Mouse (Mus musculus) heart, postnatal 0 days (tissue): ENCODE results near the gene Samd5. TPM values are rescaled to one million over a fixed set of nuclear protein-coding genes. Genes with fewer than 3 reads are reported as not detected.
A peak's percentile ranks its signal among the peaks of the same experiment; 100 is the strongest.

Experiments
- ATAC-seq: fragments of 200-750 bp; cut with Nextera tagmentation; 2 replicates; pipeline ENCODE4 v1.8.0; 2017; ENCODE audit warnings: low read depth, moderate number of reproducible peaks, moderate library complexity; ENCODE audit not compliant: insufficient read depth
- DNase-seq: peaks from one replicate; pipeline ENCODE4 v3.0.0-alpha.2; 2016; ENCODE audit warnings: low spot score
- H3K27ac ChIP-seq: fragments of 300-500 bp; sonication (generic); 2 replicates; pipeline ENCODE4 v1.5.1; 2014; ENCODE audit warnings: low read depth, mild to moderate bottlenecking
- H3K27me3 ChIP-seq: fragments of 300-500 bp; sonication (generic); 2 replicates; pipeline ENCODE4 v1.6.1; 2014; ENCODE audit warnings: low read length, mixed read lengths; ENCODE audit not compliant: control insufficient read depth, insufficient read depth
- H3K36me3 ChIP-seq: fragments of 300-500 bp; sonication (generic); replicated peaks from 2 replicates; pipeline ENCODE4 v1.6.1; 2014; ENCODE audit warnings: low read length, mixed read lengths; ENCODE audit not compliant: control insufficient read depth, insufficient read depth
- H3K4me1 ChIP-seq: fragments of 300-500 bp; sonication (generic); 2 replicates; pipeline ENCODE4 v1.6.1; 2014; ENCODE audit warnings: antibody characterized with exemption; ENCODE audit not compliant: control insufficient read depth, insufficient read depth
- H3K4me2 ChIP-seq: fragments of 300-500 bp; sonication (generic); 2 replicates; pipeline ENCODE4 v1.6.1; 2014; ENCODE audit warnings: low read depth, mild to moderate bottlenecking, low read length, moderate library complexity
- H3K4me3 ChIP-seq: fragments of 300-500 bp; sonication (generic); 2 replicates; pipeline ENCODE4 v1.5.1; 2014; ENCODE audit warnings: low read depth, low read length
- H3K9ac ChIP-seq: fragments of 300-500 bp; sonication (generic); replicated peaks from 2 replicates; pipeline ENCODE4 v1.6.1; 2014; ENCODE audit warnings: low read depth, low read length, mixed read lengths
- H3K9me3 ChIP-seq: fragments of 300-500 bp; sonication (generic); replicated peaks from 2 replicates; pipeline ENCODE4 v1.6.1; 2016; ENCODE audit warnings: low read length; ENCODE audit not compliant: control insufficient read depth
- CTCF ChIP-seq: IDR thresholded peaks from 2 replicates; pipeline ENCODE4 v1.5.1; 2016; ENCODE audit warnings: antibody characterized with exemption, control low read depth, low read depth
- EP300 ChIP-seq: IDR thresholded peaks from 2 replicates; pipeline ENCODE4 v1.6.1; 2016; ENCODE audit warnings: antibody characterized with exemption, low read depth
- WGBS: fragments of 180-500 bp; shearing (Covaris S2); extraction: QIAGEN DNeasy Blood & Tissue Kit; methylation state at CpG from one replicate; pipeline ENCODE4 v1.1.7; 2014; 5-methylcytosine and 5-hydroxymethylcytosine counted together
- polyA plus RNA-seq: library from polyadenylated mRNA; unstranded; fragments of >200 nt; fragmentation: Nextera tagmentation; extraction: Ambion mirVana; gene quantifications from 2 replicates; pipeline ENCODE4 v1.2.1, GENCODE M21; 2015
- total RNA-seq: library from RNA; depleted of rRNA; stranded (reverse); fragments of >200 nt; gene quantifications from 2 replicates; pipeline ENCODE4 v1.2.3, GENCODE M21; 2014; ENCODE audit warnings: low replicate concordance

The Samd5 gene
- total and polyA plus RNA-seq, 2 experiments from 2014 or later: 1.8 to 5.6 TPM

DNA sequence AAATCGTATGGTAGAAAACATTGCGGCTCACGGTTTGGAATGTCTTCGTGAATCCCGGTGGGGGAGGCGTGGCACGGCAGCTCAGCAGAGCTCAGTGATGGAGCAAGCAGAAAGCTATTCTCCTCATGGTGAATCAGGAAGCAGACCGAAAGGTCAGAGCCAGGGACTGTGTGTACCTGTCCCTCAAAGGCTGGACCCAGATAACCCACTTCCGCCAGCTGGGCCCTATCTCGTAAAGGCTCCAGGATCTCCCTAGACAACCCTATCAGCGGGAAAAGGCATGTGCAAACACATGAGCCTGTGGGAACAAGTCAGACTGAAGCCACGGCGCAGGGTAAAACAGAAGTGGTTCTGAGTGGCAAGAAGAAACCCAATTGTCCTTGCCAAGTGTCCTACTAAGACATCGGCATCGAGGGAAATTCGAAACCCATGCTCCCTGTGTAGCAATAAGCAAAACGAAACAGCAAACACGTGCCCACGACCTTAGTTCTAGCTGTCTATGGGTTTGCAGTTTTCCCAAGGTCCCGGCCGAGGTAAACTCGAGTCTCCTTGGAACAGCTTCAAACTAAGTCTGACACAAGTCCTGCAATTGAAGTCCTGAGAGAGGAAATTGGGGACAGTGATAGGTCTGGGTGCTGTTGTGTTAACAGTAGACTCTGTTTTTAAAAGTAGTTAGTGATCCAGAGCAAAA is 24.2 kb upstream of the Samd5 start:
- Histone ChIP-seq H3K36me3 (no peaks in the 10 kb centered on the region), H3K4me3 (no peak overlapping the region), H3K9ac (no peak overlapping the region), H3K9me3 (no peaks in the 10 kb centered on the region), H3K4me2 (peak overlapping the region; percentile 27), H3K27me3 (no peaks in the 10 kb centered on the region), H3K4me1 (no peaks in the 10 kb centered on the region), H3K27ac (no peak overlapping the region)
- DNase-seq: peak; percentile 27
- TF ChIP-seq CTCF (no peak), EP300 (no peak)
- WGBS: 53% methylated on average over 22 of the region's 22 CpGs
- ATAC-seq: peak; percentile 72

DNA sequence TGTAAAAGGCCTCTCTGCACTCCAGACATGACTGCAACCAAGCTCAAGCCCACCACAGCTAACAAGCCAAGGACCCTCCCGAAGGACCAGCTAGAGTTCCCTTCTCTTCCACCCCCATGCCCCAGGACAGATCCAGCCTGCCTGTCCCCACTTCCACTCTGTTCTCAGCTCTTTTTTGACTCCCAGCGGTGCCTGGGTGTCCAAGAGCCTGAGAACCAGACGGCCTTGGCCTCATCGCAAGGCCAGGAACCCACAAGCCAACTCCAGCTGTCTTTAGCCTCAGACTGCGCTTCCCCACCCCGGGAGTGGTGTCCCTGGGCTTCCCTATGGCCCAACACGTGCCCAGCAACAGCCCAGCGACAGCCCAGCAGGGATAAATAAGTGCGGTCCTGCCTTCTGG is 23.1 kb upstream of the Samd5 start:
- TF ChIP-seq CTCF (no peak), EP300 (no peak)
- Histone ChIP-seq H3K9me3 (no peaks in the 10 kb centered on the region), H3K9ac (no peak overlapping the region), H3K27me3 (no peaks in the 10 kb centered on the region), H3K4me2 (no peak overlapping the region), H3K27ac (no peak overlapping the region), H3K36me3 (no peaks in the 10 kb centered on the region), H3K4me1 (no peaks in the 10 kb centered on the region), H3K4me3 (no peak overlapping the region)
- ATAC-seq: no peak
- 77% methylated on average over 9 of the region's 9 CpGs for WGBS
- DNase-seq: no peak

DNA sequence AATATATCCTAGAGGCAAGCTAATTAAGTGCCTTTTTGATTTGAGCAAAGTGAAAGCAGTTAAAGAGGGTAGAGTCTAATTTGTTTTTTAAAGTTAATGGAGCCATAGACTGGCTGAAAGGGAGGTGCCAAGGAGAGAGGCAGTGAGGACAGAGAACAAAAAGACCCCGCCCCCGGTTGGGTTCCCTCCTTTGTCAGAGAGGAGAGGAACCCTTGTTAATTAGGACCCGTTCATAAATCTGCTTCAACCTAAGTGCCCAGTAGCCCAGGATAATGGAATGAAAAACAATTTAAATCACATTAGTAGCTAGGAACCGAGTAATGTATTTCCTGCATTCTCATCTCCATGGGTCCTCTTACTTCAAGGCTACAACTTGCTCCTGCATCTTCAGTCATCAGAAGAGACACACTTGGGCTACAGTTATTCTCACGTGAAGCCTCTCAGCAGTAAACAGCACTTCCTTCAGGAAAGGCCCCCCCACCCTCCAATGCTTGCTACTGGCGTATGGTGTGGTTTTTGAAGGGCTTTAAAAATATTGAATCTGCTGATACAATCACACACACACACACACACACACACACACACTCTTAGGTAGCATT is 21.6 kb upstream of the Samd5 start:
- no peaks in the 10 kb centered on the region for H3K36me3 ChIP-seq
- no peak overlapping the region for H3K27ac ChIP-seq
- DNase-seq (no peak), ATAC-seq (no peak)
- no peaks in the 10 kb centered on the region for H3K4me1 ChIP-seq
- no peak for TF ChIP-seq CTCF
- no peak for TF ChIP-seq EP300
- 66% methylated on average over 6 of the region's 6 CpGs for WGBS
- H3K4me3 ChIP-seq: no peak overlapping the region
- H3K27me3 ChIP-seq: no peaks in the 10 kb centered on the region
- H3K4me2 ChIP-seq: no peak overlapping the region
- H3K9ac ChIP-seq: no peak overlapping the region
- H3K9me3 ChIP-seq: no peaks in the 10 kb centered on the region

DNA sequence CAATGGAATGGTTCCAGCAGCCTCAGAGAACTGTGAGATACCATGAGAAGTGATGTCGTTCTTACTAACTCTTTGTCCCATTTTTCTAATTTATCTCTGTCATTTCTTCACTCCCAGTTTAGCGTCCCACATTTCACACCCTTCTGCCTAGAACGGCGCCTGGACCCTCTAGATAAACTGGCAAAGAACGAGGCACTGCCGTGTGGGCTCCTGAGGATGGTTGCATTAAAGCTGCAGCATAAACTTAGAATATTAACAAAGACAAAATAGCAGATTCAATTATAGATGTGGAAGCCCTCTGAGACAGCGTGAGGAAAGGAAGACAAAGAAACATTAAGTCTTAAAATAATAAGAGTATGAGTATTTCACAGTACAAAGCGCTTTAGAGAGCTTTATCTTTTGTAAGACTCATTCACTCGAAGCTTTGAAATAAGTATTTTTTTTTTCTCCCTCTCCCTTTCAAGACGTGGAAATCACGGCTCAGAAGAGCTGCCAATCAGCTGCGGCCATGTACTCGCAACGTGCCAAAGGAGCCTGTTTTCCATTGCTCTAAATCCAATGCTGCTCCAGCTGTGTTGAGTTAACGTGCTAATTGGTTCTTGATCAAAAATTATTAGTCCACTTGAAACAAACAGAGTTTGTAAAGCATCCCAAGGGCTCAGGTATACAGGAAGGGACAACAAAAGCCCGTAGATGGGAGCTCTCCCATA is 19.1 kb upstream of the Samd5 start:
- DNase-seq (no peak), ATAC-seq (no peak)
- Histone ChIP-seq H3K9me3 (no peaks in the 10 kb centered on the region), H3K9ac (no peak overlapping the region), H3K4me3 (no peak overlapping the region), H3K4me1 (no peaks in the 10 kb centered on the region), H3K4me2 (no peak overlapping the region), H3K36me3 (no peaks in the 10 kb centered on the region), H3K27me3 (no peaks in the 10 kb centered on the region), H3K27ac (no peak overlapping the region)
- 56% methylated on average over 16 of the region's 16 CpGs for WGBS
- TF ChIP-seq CTCF: no peak
- TF ChIP-seq EP300: no peak

DNA sequence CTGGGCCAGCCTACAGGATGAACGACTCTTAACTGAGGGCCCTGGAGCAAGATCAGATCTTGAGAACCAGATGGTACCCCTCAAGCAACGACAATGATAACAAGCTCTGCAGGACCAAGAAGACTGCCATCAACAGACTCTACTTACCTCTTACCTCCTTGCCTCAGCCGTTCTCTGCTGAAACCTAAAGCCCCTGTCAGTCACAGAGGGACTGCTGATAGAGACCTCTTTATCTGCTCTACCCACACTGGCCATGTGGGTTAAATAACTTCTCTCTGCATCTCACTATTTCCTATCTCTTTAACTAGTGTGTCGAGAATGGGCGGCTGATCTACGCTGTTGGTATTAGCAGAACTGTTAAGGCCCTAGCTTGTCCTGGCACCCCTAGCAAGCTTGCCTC is 5.9 kb upstream of the Samd5 start:
- no peak for ATAC-seq
- H3K36me3 ChIP-seq: no peaks in the 10 kb centered on the region
- no peaks in the 10 kb centered on the region for H3K9me3 ChIP-seq
- DNase-seq: no peak
- H3K27me3 ChIP-seq: peaks cover 2% of the 10 kb centered on the region; the same call in 1 of the 2 replicates
- 57% methylated on average over 6 of the region's 6 CpGs for WGBS
- TF ChIP-seq EP300: no peak
- no peak for TF ChIP-seq CTCF
- no peak overlapping the region for H3K9ac ChIP-seq
- no peak overlapping the region for H3K27ac ChIP-seq
- H3K4me1 ChIP-seq: no peaks in the 10 kb centered on the region
- H3K4me3 ChIP-seq: no peak overlapping the region
- no peak overlapping the region for H3K4me2 ChIP-seq

DNA sequence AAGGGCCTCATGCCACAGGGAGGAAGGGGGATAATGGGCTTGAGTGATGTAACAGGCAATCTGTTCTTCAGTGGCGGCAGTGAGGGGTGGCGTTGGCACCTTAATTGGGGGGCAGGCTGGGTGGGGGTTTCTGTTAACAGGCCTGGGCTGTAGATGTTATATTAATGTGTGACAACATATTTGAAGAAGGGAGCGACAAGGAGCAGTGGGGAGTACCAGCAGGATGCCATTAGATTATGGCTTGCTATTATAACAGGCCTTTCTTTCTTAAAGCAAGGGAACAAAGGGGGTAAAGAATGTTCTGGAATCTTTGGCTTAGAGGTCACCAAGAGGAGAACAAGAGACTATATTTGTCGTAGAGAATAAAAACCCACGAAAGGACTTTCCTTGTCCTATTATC is 4.9 kb upstream of the Samd5 start:
- H3K27me3 ChIP-seq: peaks cover 2% of the 10 kb centered on the region; the same call in 1 of the 2 replicates
- H3K9ac ChIP-seq: no peak overlapping the region
- H3K9me3 ChIP-seq: no peaks in the 10 kb centered on the region
- ATAC-seq (no peak), DNase-seq (no peak)
- H3K27ac ChIP-seq: no peak overlapping the region
- H3K36me3 ChIP-seq: no peaks in the 10 kb centered on the region
- no peaks in the 10 kb centered on the region for H3K4me1 ChIP-seq
- TF ChIP-seq CTCF (no peak), EP300 (no peak)
- H3K4me3 ChIP-seq: no peak overlapping the region
- 74% methylated on average over 5 of the region's 5 CpGs for WGBS
- no peak overlapping the region for H3K4me2 ChIP-seq
